Mouse (Mus musculus) stomach, embryonic 14.5 days (tissue): ENCODE measurements at regions not wholly inside any gene's neighbourhood (a gene's known extent, or its start where the extent isn't known, plus 50 kb on each side); places are given as distances from the start of the nearest gene placed in this dataset.
A peak's percentile ranks its signal among the peaks of the same experiment; 100 is the strongest.

Experiments
- ATAC-seq: fragments of 200-750 bp; cut with Nextera tagmentation; 2 replicates; pipeline ENCODE4 v1.8.0; 2017; ENCODE audit warnings: low read depth, moderate TSS enrichment; ENCODE audit not compliant: insufficient number of reproducible peaks, insufficient read depth, low FRiP score
- H3K27ac ChIP-seq: fragments of 300-500 bp; sonication (generic); 2 replicates; pipeline ENCODE4 v1.5.1; 2014; ENCODE audit warnings: mild to moderate bottlenecking, low read length, moderate library complexity, mixed read lengths
- H3K27me3 ChIP-seq: fragments of 300-500 bp; sonication (generic); 2 replicates; pipeline ENCODE4 v1.6.1; 2014; ENCODE audit warnings: low read length, control low read depth, mixed read lengths; ENCODE audit not compliant: control insufficient read depth, insufficient read depth
- H3K36me3 ChIP-seq: fragments of 300-500 bp; sonication (generic); 2 replicates; pipeline ENCODE4 v1.6.1; 2014; ENCODE audit warnings: mild to moderate bottlenecking, control low read depth, low read length, moderate library complexity, mixed read lengths; ENCODE audit not compliant: control insufficient read depth, insufficient read depth
- H3K4me1 ChIP-seq: fragments of 300-500 bp; sonication (generic); 2 replicates; pipeline ENCODE4 v1.6.1; 2014; ENCODE audit warnings: low read length, control low read depth, mixed read lengths; ENCODE audit not compliant: control insufficient read depth, insufficient read depth
- H3K4me2 ChIP-seq: fragments of 300-500 bp; sonication (generic); replicated peaks from 2 replicates; pipeline ENCODE4 v1.6.1; 2014; ENCODE audit warnings: low read depth, low read length, control low read depth
- H3K4me3 ChIP-seq: fragments of 300-500 bp; sonication (generic); 2 replicates; pipeline ENCODE4 v1.5.1; 2014; ENCODE audit warnings: low read depth, low read length, control low read depth
- H3K9ac ChIP-seq: fragments of 300-500 bp; sonication (generic); replicated peaks from 2 replicates; pipeline ENCODE4 v1.6.1; 2014; ENCODE audit warnings: low read depth, mild to moderate bottlenecking, control low read depth, low read length, moderate library complexity, mixed read lengths
- H3K9me3 ChIP-seq: fragments of 300-500 bp; sonication (generic); 2 replicates; pipeline ENCODE4 v1.6.1; 2016; ENCODE audit warnings: low read depth, low read length, control low read depth; ENCODE audit not compliant: control insufficient read depth
- WGBS: fragments of 180-500 bp; shearing (Covaris S2); extraction: QIAGEN DNeasy Blood & Tissue Kit; methylation state at CpG from one replicate; pipeline ENCODE4 v1.1.7; 2014; 5-methylcytosine and 5-hydroxymethylcytosine counted together

DNA sequence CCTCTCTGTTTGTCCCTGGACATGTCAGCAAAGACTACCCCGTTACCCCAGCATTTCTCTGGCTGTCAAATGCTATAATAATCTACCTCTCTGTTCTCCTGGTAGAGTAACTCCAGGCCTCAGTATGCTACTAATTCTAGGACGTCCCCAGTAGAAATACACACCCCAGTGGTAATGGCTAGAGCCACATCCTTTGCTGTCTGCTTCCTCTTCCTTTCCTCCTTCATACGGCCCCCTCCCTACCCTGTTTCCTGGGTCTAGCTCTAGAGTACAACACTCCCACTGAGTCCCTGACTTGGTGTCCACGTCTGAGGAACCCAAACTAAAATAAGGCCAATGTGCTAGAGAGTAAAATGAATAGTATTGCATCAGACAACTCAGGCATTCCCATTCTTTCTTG, 287.1 kb upstream of the Gm765 start:
- no peak overlapping the region for H3K4me3 ChIP-seq
- no peaks in the 10 kb centered on the region for H3K27me3 ChIP-seq
- H3K9me3 ChIP-seq = no peaks in the 10 kb centered on the region
- ATAC-seq = no peak
- no peak overlapping the region for H3K9ac ChIP-seq
- no peak overlapping the region for H3K27ac ChIP-seq
- 0 out of 2 replicates have a peak, but pooled peaks cover 7% of the 10 kb centered on the region for H3K4me1 ChIP-seq
- no peak overlapping the region for H3K4me2 ChIP-seq
- WGBS = 71% methylated on average over 4 of the region's 4 CpGs
- no peaks in the 10 kb centered on the region for H3K36me3 ChIP-seq

- Histone ChIP-seq H3K27ac (no peak overlapping the region), H3K4me1 (no peaks in the 10 kb centered on the region), H3K27me3 (no peaks in the 10 kb centered on the region), H3K4me3 (no peak overlapping the region), H3K36me3 (no peaks in the 10 kb centered on the region), H3K9ac (no peak overlapping the region), H3K9me3 (no peaks in the 10 kb centered on the region), H3K4me2 (no peak overlapping the region)
- WGBS = 67% methylated on average over 10 of the region's 10 CpGs
- ATAC-seq = no peak
These were observed 283.9 kb upstream of the Gm765 start for GRCm38 (mm10) chr6:98626435-98626834.

GRCm38 (mm10) chr6:98620886-98621285, 278.3 kb upstream of the Gm765 start:
- Histone ChIP-seq H3K4me3 (no peak overlapping the region), H3K27ac (no peak overlapping the region), H3K4me2 (no peak overlapping the region), H3K36me3 (no peaks in the 10 kb centered on the region), H3K9me3 (no peaks in the 10 kb centered on the region), H3K27me3 (no peaks in the 10 kb centered on the region), H3K4me1 (no peaks in the 10 kb centered on the region), H3K9ac (no peak overlapping the region)
- no peak for ATAC-seq
- WGBS = 72% methylated on average over 3 of the region's 3 CpGs

GRCm38 (mm10) chr6:98613030-98613429, 270.5 kb upstream of the Gm765 start:
- WGBS = 40% methylated on average over 10 of the region's 10 CpGs
- no peak overlapping the region for H3K4me3 ChIP-seq
- no peaks in the 10 kb centered on the region for H3K9me3 ChIP-seq
- H3K27ac ChIP-seq = no peak overlapping the region
- ATAC-seq = no peak
- H3K4me2 ChIP-seq = no peak overlapping the region
- no peaks in the 10 kb centered on the region for H3K27me3 ChIP-seq
- no peaks in the 10 kb centered on the region for H3K36me3 ChIP-seq
- H3K9ac ChIP-seq = no peak overlapping the region
- H3K4me1 ChIP-seq = peaks cover 3% of the 10 kb centered on the region; the same call in 1 of the 2 replicates

GRCm38 (mm10) chr6:98609133-98609532, 266.6 kb upstream of the Gm765 start:
- Histone ChIP-seq H3K4me3 (no peak overlapping the region), H3K27ac (no peak overlapping the region), H3K27me3 (no peaks in the 10 kb centered on the region), H3K9me3 (no peaks in the 10 kb centered on the region), H3K36me3 (no peaks in the 10 kb centered on the region), H3K4me2 (no peak overlapping the region), H3K9ac (no peak overlapping the region), H3K4me1 (peaks cover 3% of the 10 kb centered on the region; the same call in 1 of the 2 replicates)
- no peak for ATAC-seq
- 63% methylated on average over 1 of the region's 1 CpGs for WGBS

DNA sequence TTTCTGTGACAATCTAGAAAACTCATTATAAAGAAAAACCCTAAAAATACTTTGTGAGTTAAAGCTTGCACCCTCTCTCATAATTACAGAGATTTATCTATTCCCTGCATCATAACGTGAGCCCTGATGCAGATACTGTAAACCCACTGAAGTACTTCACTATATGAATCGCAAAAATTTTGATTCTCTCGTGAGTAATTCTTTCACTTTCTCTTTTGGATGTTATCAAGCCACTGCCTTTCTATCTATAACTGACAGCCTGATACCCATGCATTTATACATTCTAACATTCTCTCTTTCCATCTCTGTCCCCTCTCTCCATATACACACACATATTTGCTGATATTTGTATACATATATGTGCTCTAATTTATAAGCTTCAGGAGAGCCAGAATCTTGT, 264.1 kb upstream of the Gm765 start:
- H3K4me2 ChIP-seq = no peak overlapping the region
- H3K4me1 ChIP-seq = peaks cover 3% of the 10 kb centered on the region; the same call in 1 of the 2 replicates
- no peak overlapping the region for H3K27ac ChIP-seq
- ATAC-seq = no peak
- no peak overlapping the region for H3K9ac ChIP-seq
- H3K36me3 ChIP-seq = no peaks in the 10 kb centered on the region
- no peak overlapping the region for H3K4me3 ChIP-seq
- WGBS = 70% methylated on average over 3 of the region's 3 CpGs
- H3K27me3 ChIP-seq = no peaks in the 10 kb centered on the region
- H3K9me3 ChIP-seq = no peaks in the 10 kb centered on the region

- Histone ChIP-seq H3K4me3 (no peak overlapping the region), H3K27me3 (no peaks in the 10 kb centered on the region), H3K27ac (no peak overlapping the region), H3K9ac (no peak overlapping the region), H3K4me1 (no peaks in the 10 kb centered on the region), H3K36me3 (no peaks in the 10 kb centered on the region), H3K4me2 (no peak overlapping the region), H3K9me3 (no peaks in the 10 kb centered on the region)
- no peak for ATAC-seq
- WGBS = 85% methylated on average over 6 of the region's 6 CpGs
These were observed 255.1 kb upstream of the Gm765 start for GRCm38 (mm10) chr6:98597612-98598011.

DNA sequence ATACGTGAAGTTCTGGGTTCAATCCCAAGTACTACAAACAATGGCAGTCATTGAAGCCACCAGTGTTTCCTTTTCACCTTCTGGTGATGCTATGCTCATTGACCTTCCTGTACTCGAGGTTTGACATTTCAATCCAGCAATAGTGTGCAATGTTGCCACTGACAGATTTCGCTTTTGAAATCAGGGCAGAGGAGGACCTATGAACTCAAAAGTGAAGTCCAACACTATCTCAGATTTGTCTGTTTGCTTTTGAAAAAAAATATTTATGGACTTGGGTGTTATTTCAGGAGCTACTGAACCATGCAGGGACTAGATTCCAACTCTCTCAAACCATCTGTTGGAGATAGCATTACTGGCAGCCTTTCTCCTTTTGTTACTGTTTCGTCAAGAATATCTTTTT, 248.4 kb upstream of the Gm765 start:
- no peaks in the 10 kb centered on the region for H3K36me3 ChIP-seq
- ATAC-seq = no peak
- H3K27me3 ChIP-seq = no peaks in the 10 kb centered on the region
- H3K4me3 ChIP-seq = no peak overlapping the region
- H3K27ac ChIP-seq = no peak overlapping the region
- 0 out of 2 replicates have a peak, but pooled peaks cover 3% of the 10 kb centered on the region for H3K4me1 ChIP-seq
- H3K4me2 ChIP-seq = no peak overlapping the region
- WGBS = 81% methylated on average over 4 of the region's 4 CpGs
- no peaks in the 10 kb centered on the region for H3K9me3 ChIP-seq
- no peak overlapping the region for H3K9ac ChIP-seq

DNA sequence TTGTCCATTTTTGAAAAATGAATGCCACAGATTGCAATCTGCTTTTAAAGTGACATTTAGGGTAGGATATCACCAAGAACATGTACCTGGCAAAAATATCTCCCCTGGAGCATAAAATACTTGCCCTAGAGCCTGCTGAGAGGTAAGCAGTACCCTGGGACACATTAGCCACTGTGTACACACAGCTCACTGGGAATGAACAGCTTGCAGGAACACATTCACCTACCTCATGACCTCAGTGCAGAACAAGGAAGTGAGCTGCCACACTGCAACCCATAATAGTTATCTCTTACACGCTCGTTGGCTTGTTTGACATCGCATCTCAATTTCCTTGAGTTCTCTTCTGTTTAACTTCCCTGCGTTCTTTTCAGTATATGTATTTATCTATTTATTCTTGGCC, 246.4 kb upstream of the Gm765 start:
- Histone ChIP-seq H3K4me1 (0 out of 2 replicates have a peak, but pooled peaks cover 3% of the 10 kb centered on the region), H3K27me3 (no peaks in the 10 kb centered on the region), H3K4me3 (no peak overlapping the region), H3K9me3 (no peaks in the 10 kb centered on the region), H3K27ac (no peak overlapping the region), H3K36me3 (no peaks in the 10 kb centered on the region), H3K9ac (no peak overlapping the region), H3K4me2 (no peak overlapping the region)
- peak; percentile 90 for ATAC-seq
- 48% methylated on average over 4 of the region's 4 CpGs for WGBS
